Mouse (Mus musculus) CD8-positive naive resting alpha-beta T cell, adult 2 months (primary cell): ENCODE measurements around the gene Cavin1.

Experiments used
- DNase-seq, 2 experiments: peaks; one replicate each; pipeline ENCODE4 v3.0.0; 2022; ENCODE audit warnings: low read depth in 2 of 2, low spot score in 2 of 2

Cavin1 gene

GRCm38 (mm10) chr11:100982087-100982486, 11.4 kb upstream of the Cavin1 start:
- DNase-seq = no peak

DNA sequence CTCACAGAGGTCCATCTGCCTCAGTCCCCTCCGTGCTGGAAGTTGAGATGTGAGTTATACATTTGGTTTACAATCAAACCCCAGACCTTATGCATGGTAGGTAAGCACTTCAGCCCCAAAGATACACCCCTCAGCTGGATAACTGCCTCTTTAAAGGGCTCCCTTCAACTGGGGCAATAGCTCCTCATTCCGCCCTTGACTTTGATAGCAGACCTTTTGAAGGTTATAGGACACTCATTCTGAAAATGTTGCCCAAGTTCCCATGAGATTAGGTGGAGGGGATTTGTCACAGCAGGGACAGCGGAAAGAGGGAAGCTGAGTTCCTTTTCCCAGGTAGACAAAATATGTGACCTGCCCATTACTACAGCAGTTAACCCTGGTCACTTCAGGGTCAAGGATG, 10.5 kb upstream of the Cavin1 start:
- no peak for DNase-seq

GRCm38 (mm10) chr11:100980438-100980837, 9.8 kb upstream of the Cavin1 start:
- DNase-seq = no peak

- no peak for DNase-seq
Measured at GRCm38 (mm10) chr11:100979887-100980286, 9.2 kb upstream of the Cavin1 start.

- no peak for DNase-seq
Measured at GRCm38 (mm10) chr11:100975241-100975640, 4.6 kb upstream of the Cavin1 start.

GRCm38 (mm10) chr11:100974381-100974970, 3.8 kb upstream of the Cavin1 start:
- no peak for DNase-seq

DNA sequence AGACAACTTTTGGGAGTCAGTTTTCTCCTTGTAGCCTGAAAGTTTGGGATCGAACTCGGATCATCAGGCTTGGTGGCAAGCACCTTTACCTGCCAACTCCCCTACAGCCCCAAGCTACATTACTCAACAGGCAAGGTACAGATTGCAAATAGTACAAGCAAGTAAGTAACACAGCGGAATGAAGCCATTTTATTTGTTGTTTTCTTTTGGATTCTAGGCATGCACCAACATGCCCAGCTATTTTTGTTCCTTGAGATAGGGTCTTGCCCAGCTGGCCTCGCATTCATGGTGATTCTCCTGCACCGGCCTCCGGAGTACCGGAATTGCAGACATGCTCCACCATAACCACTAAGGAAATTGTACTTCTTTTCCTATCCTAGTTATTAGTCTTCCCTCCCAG, 2.6 kb upstream of the Cavin1 start:
- DNase-seq = no peak

GRCm38 (mm10) chr11:100971455-100971854, 768 bp upstream of the Cavin1 start:
- DNase-seq = no peak

GRCm38 (mm10) chr11:100969744-100970556, 737 bp downstream of the Cavin1 start:
- peak in 1 of 2 experiments; percentile 27 for DNase-seq

GRCm38 (mm10) chr11:100969189-100969743, 1.4 kb downstream of the Cavin1 start:
- no peak for DNase-seq

GRCm38 (mm10) chr11:100968501-100968900, 2.2 kb downstream of the Cavin1 start:
- no peak for DNase-seq

GRCm38 (mm10) chr11:100967881-100968420, 2.7 kb downstream of the Cavin1 start:
- no peak for DNase-seq

DNA sequence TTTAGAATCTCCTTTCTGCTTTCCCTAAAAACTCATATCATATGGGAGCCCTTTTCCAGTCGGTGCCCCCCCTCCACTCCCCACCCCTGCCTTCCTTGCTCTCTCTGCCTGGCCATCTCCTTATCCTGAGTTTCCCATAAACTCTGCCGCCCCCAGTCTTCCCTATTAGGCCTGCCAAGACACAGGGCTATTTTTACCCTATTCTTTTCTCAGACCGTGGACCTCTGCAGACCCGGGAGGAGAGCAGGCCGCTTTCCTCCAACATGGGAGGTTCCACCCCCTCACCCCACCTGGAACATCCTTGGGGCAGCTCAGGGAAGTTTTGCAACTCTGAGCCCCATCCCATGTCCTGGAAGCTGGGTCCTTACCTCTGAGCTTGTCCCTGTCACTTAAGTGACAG, 3.3 kb downstream of the Cavin1 start:
- no peak for DNase-seq

DNA sequence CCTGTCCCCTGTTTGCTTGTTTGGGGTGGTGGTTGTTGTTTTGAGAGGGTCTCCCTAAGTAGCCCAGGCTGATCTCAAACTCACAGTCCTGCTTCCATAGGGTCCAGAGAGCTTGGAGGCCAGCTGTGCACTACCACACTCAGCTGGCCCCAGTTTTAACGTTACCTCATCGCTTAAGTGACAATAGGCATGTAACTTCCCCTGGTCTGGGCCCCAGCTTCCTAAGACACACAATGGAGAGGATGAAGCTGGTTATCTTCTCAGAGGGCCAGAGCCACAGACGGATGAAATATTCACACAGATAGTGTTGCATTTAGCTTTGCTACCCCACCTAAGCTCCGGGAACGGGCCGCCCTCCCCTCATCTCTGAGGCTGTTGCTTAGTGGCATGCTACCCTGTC, 4.9 kb downstream of the Cavin1 start:
- DNase-seq = no peak

GRCm38 (mm10) chr11:100964901-100965542, 5.7 kb downstream of the Cavin1 start:
- no peak for DNase-seq

DNA sequence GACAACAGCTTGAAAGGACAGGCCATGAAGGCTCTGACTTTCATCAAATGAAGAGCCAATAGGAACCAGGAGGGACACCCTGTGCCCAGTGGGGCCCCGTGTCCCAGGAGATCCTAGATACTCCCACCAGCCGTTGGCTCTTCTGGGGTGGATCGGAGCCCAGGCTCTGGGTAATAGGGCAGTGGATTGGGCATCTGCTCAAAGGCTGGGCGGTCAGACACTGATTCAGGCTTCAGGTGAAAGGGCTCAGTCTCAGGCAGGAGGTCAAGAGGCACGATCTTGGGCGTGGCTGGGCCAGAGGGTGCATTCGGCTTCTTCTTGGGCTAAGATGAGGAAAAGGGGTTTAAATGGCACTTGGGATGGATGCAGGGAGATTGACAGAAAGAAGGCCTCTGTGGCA, 6.5 kb downstream of the Cavin1 start:
- no peak for DNase-seq

- DNase-seq = no peak
Measured at GRCm38 (mm10) chr11:100963647-100964046, 7.0 kb downstream of the Cavin1 start.

DNA sequence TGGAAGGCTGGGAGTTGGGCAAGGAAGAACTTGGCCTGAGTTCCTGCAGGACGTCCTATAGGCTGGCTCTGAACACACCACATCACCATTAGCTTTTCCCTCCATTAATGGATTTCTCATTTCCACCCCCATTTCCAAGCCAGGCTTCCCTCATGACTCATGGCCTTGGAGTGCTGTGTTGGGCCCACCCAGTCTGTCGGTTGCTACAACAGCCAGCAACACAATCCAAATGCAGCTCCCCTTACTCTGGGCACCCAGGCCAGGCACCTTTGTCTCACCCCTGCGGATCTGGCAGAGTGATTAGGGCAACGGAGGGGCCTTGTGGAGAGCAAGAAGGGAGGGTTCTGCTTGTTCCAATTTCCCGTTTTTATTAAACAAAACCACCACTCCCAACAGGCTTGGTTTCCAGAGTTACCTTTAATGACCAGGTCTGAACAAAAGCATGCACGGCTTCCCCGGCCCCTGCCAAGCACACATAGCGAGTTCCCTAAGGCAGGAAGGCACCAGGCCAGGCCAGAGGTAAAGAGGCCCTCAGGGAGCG, 8.2 kb downstream of the Cavin1 start:
- no peak for DNase-seq

- DNase-seq = no peak
Measured at GRCm38 (mm10) chr11:100960540-100960939, 10.1 kb downstream of the Cavin1 start.

DNA sequence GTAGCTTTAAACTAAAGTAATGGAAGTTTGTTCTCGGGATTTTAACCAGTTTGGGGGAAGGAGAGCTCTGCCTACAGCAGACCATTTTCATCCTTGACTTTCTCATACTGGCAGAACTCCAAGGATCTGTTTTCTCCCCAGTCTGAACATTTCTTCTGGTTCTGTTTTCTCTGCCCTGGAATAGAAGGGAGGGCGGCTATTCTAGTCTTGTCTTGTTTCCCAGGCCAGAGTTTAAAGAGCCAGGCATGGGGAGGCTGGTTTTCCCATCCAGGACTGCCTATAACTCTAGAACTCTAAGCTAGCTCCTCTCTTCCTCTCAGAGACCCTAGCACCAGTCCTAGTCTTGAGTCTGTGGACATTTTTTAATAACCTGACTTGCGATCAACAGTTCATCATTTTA, 10.9 kb downstream of the Cavin1 start:
- no peak for DNase-seq

GRCm38 (mm10) chr11:100959464-100959810, 11.2 kb downstream of the Cavin1 start:
- peak; percentile 33 to 61 for DNase-seq
